In the genomic region with DNA sequence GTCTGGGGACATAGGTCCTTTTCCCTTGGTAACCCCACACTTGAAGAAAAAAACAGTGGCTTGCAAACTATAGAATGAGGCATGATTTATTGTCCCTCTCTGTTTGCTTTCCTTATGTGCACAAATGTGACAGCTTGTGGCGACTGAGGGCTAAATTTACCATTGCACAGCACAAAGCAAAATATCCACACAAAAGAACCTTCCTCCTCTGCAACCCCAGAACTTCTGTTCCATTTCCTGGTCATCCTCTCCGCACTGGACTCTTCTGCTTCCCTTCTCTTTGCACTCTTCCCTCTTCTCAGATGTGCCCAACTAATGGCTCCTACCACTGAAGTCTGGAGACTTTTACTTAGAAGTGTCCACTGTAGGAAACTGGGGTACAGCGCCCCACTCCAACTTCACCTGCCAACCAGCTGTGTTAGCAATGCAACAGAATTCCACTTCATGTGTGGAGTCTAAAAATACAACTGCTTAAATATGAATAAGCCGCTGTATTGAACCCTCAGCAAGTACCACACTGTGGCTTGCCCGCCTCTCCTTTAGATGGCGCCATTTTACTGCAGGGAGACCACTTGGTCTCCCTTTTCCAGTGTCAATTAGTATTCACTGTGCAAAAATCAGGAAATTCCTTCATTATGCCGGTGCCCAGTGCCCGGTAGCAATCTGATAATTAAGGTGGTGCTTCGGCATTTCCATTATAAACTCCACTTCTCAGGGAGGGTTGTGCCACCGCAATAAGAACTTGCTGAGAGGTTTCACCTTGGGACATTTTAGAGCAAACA, we compare ENCODE assay signal across 8 mouse cellular contexts.
DNase-seq lines count a peak whose midpoint lies in the region; ATAC-seq lines count a peak whose summit lies in the region.

No protein-coding gene starts in this region.

- H3K9me3 ChIP-seq in midbrain, embryonic 15.5 days = no peaks in the 10 kb centered on the region

- no peaks in the 10 kb centered on the region for H3K4me1 ChIP-seq in midbrain, embryonic 15.5 days

- peak; percentile 71; the same call in 1 of the 2 replicates for ATAC-seq in midbrain, embryonic 15.5 days (replicated peaks)

- no peak overlapping the region for H3K4me3 ChIP-seq in midbrain, embryonic 15.5 days

- H3K4me2 ChIP-seq in midbrain, embryonic 15.5 days = no peak overlapping the region

- H3K36me3 ChIP-seq in midbrain, embryonic 15.5 days (replicated peaks) = no peaks in the 10 kb centered on the region

- peak; percentile 74 to 78 for DNase-seq in cerebellum, postnatal 10 days
- no peak for DNase-seq in cerebellum, adult 11-12 months
- DNase-seq in 416B (ENCODE audit: low read depth) = peak; percentile 2
- DNase-seq in embryo, embryonic 9.5 days (ENCODE audit: extremely low spot score) = peak; percentile 64
- peak; percentile 7 to 13 for DNase-seq in layer of hippocampus, postnatal 36 days
- no peak for DNase-seq in thymus, postnatal 10 days (ENCODE audit: low spot score in 2 of 2)
- DNase-seq in thymus, postnatal 14 days = no peak

- no peak overlapping the region for H3K27ac ChIP-seq in midbrain, embryonic 15.5 days

- WGBS in midbrain, embryonic 15.5 days = 23% methylated on average over 10 of the region's 10 CpGs

- 0 out of 2 replicates have a peak, but pooled peaks cover 7% of the 10 kb centered on the region for H3K27me3 ChIP-seq in midbrain, embryonic 15.5 days (replicated peaks)

- no peak overlapping the region for H3K9ac ChIP-seq in midbrain, embryonic 15.5 days

Comparison
In these comparisons a context has a peak if more than half of its experiments do, and no peak if none do; other contexts are left out.
1. DNase-seq: peak in cerebellum, postnatal 10 days (2 of 2), 416B (single experiment), embryo, embryonic 9.5 days (single experiment) and layer of hippocampus, postnatal 36 days (2 of 2); none in cerebellum, adult 11-12 months (single experiment), thymus, postnatal 10 days (0 of 2) and thymus, postnatal 14 days (single experiment).